Comparison of ENCODE assay signal across 13 mouse cellular contexts in genomic region chr1:87855522-87855921, GRCm38 (mm10). TPM values are rescaled to one million over a fixed set of nuclear protein-coding genes. Genes with fewer than 3 reads are reported as not detected.
DNase-seq lines count a peak whose midpoint lies in the region; ATAC-seq and TF ChIP-seq lines count a peak whose summit lies in the region.
"Had no signal": no experiment of that assay in that cellular context is flagged by ENCODE, and none has a peak within 500 bp of the region (broad histone marks: within the 10 kb centered on the region; RNA-seq: fewer than 3 reads in every experiment).

No protein-coding gene starts in this region.

- 89% methylated on average over 1 of the region's 1 CpGs for WGBS in forebrain, embryonic 14.5 days
- WGBS in forebrain, embryonic 15.5 days = 79% methylated on average over 1 of the region's 1 CpGs
- 84% methylated on average over 1 of the region's 1 CpGs for WGBS in bone marrow, adult 2 months
- WGBS in macrophage (ENCODE audit: missing documents) = 100% methylated on average over 1 of the region's 1 CpGs
- 91% methylated on average over 1 of the region's 1 CpGs for WGBS in thymus, adult 2 months

- no peak overlapping the region for H3K4me3 ChIP-seq in forebrain, embryonic 14.5 days (ENCODE audit: low read depth, low read length)
- no peak overlapping the region for H3K4me3 ChIP-seq in forebrain, embryonic 15.5 days
- peak overlapping the region; percentile 83 for H3K4me3 ChIP-seq in layer of hippocampus, adult 2 months
- H3K4me3 ChIP-seq in bone marrow, adult 2 months (replicated peaks; ENCODE audit: control insufficient read depth, low read depth, low read length) = no peak overlapping the region
- H3K4me3 ChIP-seq in macrophage (ENCODE audit: inconsistent target) = peak overlapping the region; percentile 97; the same call in 1 of the 2 replicates
- no peak overlapping the region for H3K4me3 ChIP-seq in thymus, adult 2 months (ENCODE audit: control insufficient read depth, insufficient read depth, low read length)

- no peak overlapping the region for H3K27ac ChIP-seq in forebrain, embryonic 14.5 days (ENCODE audit: low read depth, low read length)
- H3K27ac ChIP-seq in forebrain, embryonic 15.5 days (replicated peaks) = no peak overlapping the region
- H3K27ac ChIP-seq in layer of hippocampus, adult 2 months = peak overlapping the region; percentile 91
- H3K27ac ChIP-seq in bone marrow, adult 2 months (ENCODE audit: control insufficient read depth, insufficient read depth, low read depth, low read length, poor library complexity) = peak overlapping the region; percentile 90; the same call in 1 of the 2 replicates
- peak overlapping the region; percentile 92 for H3K27ac ChIP-seq in macrophage
- H3K27ac ChIP-seq in thymus, adult 2 months (ENCODE audit: control insufficient read depth, insufficient read depth, low read length) = no peak overlapping the region; the same call in 1 of the 2 replicates
- H3K27ac ChIP-seq: heart, embryonic 15.5 days; liver, embryonic 14.5 days had no signal

- DNase-seq in forebrain, embryonic 14.5 days (ENCODE audit: low spot score) = no peak
- no peak for DNase-seq in layer of hippocampus, adult 2 months (ENCODE audit: low spot score in 2 of 2)
- no peak for DNase-seq in layer of hippocampus, postnatal 14 days (ENCODE audit: low spot score in 2 of 2)
- no peak for DNase-seq in thymus, adult 2 months
- no peak for DNase-seq in retina, embryonic 14.5 days (ENCODE audit: low spot score)
- DNase-seq: adrenal gland, postnatal 25 days; gastrocnemius, postnatal 10 days; kidney, postnatal 36 days had no signal

- H3K27me3 ChIP-seq in forebrain, embryonic 14.5 days (replicated peaks; ENCODE audit: control insufficient read depth, insufficient read depth, low read length) = no peaks in the 10 kb centered on the region
- no peaks in the 10 kb centered on the region for H3K27me3 ChIP-seq in forebrain, embryonic 15.5 days
- H3K27me3 ChIP-seq in thymus, adult 2 months (ENCODE audit: control insufficient read depth, insufficient read depth, low read length) = no peaks in the 10 kb centered on the region
- H3K27me3 ChIP-seq: heart, embryonic 15.5 days had no signal

- H3K9me3 ChIP-seq in forebrain, embryonic 14.5 days (replicated peaks; ENCODE audit: control insufficient read depth, low read length) = no peaks in the 10 kb centered on the region
- H3K9me3 ChIP-seq in forebrain, embryonic 15.5 days = no peaks in the 10 kb centered on the region
- H3K9me3 ChIP-seq: heart, embryonic 15.5 days had no signal

- H3K4me2 ChIP-seq in forebrain, embryonic 14.5 days (ENCODE audit: low read length) = peak overlapping the region; percentile 76; the same call in 1 of the 2 replicates
- H3K4me2 ChIP-seq in forebrain, embryonic 15.5 days (replicated peaks) = no peak overlapping the region

- TF ChIP-seq POLR2A in bone marrow, adult 2 months (IDR thresholded peaks at IDR 0.05; ENCODE audit: borderline replicate concordance, control insufficient read depth, low read depth, low read length) = no peak
- no peak for TF ChIP-seq POLR2A in thymus, adult 2 months (IDR thresholded peaks at IDR 0.05; ENCODE audit: control insufficient read depth, extremely low read depth, insufficient read depth, low read length, poor library complexity)

- H3K36me3 ChIP-seq in forebrain, embryonic 14.5 days (ENCODE audit: control insufficient read depth, insufficient read depth, low read length) = no peaks in the 10 kb centered on the region
- no peaks in the 10 kb centered on the region for H3K36me3 ChIP-seq in forebrain, embryonic 15.5 days
- H3K36me3 ChIP-seq in macrophage (ENCODE audit: inconsistent target) = no peaks in the 10 kb centered on the region
- H3K36me3 ChIP-seq in thymus, adult 2 months (ENCODE audit: control insufficient read depth, insufficient read depth, low read length) = no peaks in the 10 kb centered on the region
- H3K36me3 ChIP-seq: heart, embryonic 15.5 days had no signal

- no peak for ATAC-seq in forebrain, embryonic 14.5 days
- no peak for ATAC-seq in forebrain, embryonic 15.5 days (replicated peaks)

- peaks cover 15% of the 10 kb centered on the region for H3K4me1 ChIP-seq in forebrain, embryonic 14.5 days (ENCODE audit: control insufficient read depth, insufficient read depth, low read length)
- peaks cover 23% of the 10 kb centered on the region for H3K4me1 ChIP-seq in forebrain, embryonic 15.5 days
- H3K4me1 ChIP-seq in bone marrow, adult 2 months (ENCODE audit: control insufficient read depth, insufficient read depth, low read length) = peaks cover 9% of the 10 kb centered on the region
- peaks cover 37% of the 10 kb centered on the region for H3K4me1 ChIP-seq in thymus, adult 2 months (replicated peaks; ENCODE audit: control insufficient read depth, insufficient read depth, low read length)

- H3K79me2 ChIP-seq in macrophage (ENCODE audit: inconsistent target) = peaks cover 70% of the 10 kb centered on the region

- TF ChIP-seq CTCF in layer of hippocampus, adult 2 months (conservative IDR thresholded peaks at IDR 0.05) = no peak
- no peak for TF ChIP-seq CTCF in bone marrow, adult 2 months (IDR thresholded peaks at IDR 0.05; ENCODE audit: control insufficient read depth, insufficient read depth, low read length)
- no peak for TF ChIP-seq CTCF in thymus, adult 2 months (IDR thresholded peaks at IDR 0.05; ENCODE audit: borderline replicate concordance, control insufficient read depth, extremely low read depth, insufficient read depth, low read length, poor library complexity)

- H3K9ac ChIP-seq in forebrain, embryonic 14.5 days (ENCODE audit: low read length) = no peak overlapping the region
- H3K9ac ChIP-seq in forebrain, embryonic 15.5 days (replicated peaks) = no peak overlapping the region

RNA-seq across cellular contexts. Expression of gene Dgkd, which starts 2.4 kb away (rescaled TPM):
- polyA plus RNA-seq in forebrain, embryonic 14.5 days (2014; fragmentation: Nextera tagmentation; extraction: Ambion mirVana) = 31.7 and 49.8 TPM in 2 replicates
- polyA plus RNA-seq in forebrain, embryonic 15.5 days (2015; fragmentation: Nextera tagmentation; extraction: Ambion mirVana) = 47.1 and 50.2 TPM in 2 replicates
- 100 to 1,000 TPM; 103 to 117 TPM for total RNA-seq in layer of hippocampus, adult 2 months (2021)
- total RNA-seq in layer of hippocampus, postnatal 14 days (2021) = 100 to 1,000 TPM; 124 to 137 TPM
- polyA plus RNA-seq in bone marrow, adult 2 months (2011; ENCODE audit: insufficient read depth, insufficient read length, low replicate concordance, missing spikeins) = 33.5 and 56.0 TPM in 2 replicates
- total RNA-seq in macrophage (2018; cell fraction: chromatin; rRNA removed) = 100 to 1,000 TPM in 20 of 26 experiments, 10 to 100 TPM in 6; 34.5 to 425 (median 135) TPM
- 10 to 100 TPM; 22.3 to 84.2 (median 40.3) TPM for total RNA-seq in macrophage (2018; cell fraction: cytosol; rRNA removed)
- 100 to 1,000 TPM in 9 of 26 experiments, 10 to 100 TPM in 17; 36.1 to 233 (median 76.6) TPM for total RNA-seq in macrophage (2018; cell fraction: nucleus; rRNA removed)
- 33.2 to 62.9 TPM (median 58.3 TPM) in 3 replicates for polyA plus RNA-seq in macrophage (2018)
- polyA plus RNA-seq in thymus, adult 2 months (2012; rRNA removed) = 182 and 189 TPM in 2 replicates

RNA-seq across cellular contexts. Expression of gene Sag, which starts 52.0 kb away (rescaled TPM):
- 1.0 and 1.1 TPM in 2 replicates for polyA plus RNA-seq in forebrain, embryonic 14.5 days (2014; fragmentation: Nextera tagmentation; extraction: Ambion mirVana)
- polyA plus RNA-seq in forebrain, embryonic 15.5 days (2015; fragmentation: Nextera tagmentation; extraction: Ambion mirVana) = 1.8 and 2.4 TPM in 2 replicates
- total RNA-seq in layer of hippocampus, adult 2 months (2021) = 1 to 10 TPM; 2.0 to 2.6 TPM
- total RNA-seq in layer of hippocampus, postnatal 14 days (2021) = 1 to 10 TPM; 1.9 to 2.6 TPM
- 4.0 and 7.0 TPM in 2 replicates for polyA plus RNA-seq in bone marrow, adult 2 months (2011; ENCODE audit: insufficient read depth, insufficient read length, low replicate concordance, missing spikeins)
- 10 to 100 TPM in 16 of 26 experiments, 1 to 10 TPM in 9, under 1 TPM in 1; 0.96 to 24.1 (median 11.8) TPM for total RNA-seq in macrophage (2018; cell fraction: chromatin; rRNA removed)
- total RNA-seq in macrophage (2018; cell fraction: cytosol; rRNA removed) = under 1 TPM; 0.11 to 0.80 (median 0.37) TPM
- total RNA-seq in macrophage (2018; cell fraction: nucleus; rRNA removed) = 10 to 100 TPM in 1 of 26 experiments, 1 to 10 TPM in 24, under 1 TPM in 1; 0.35 to 12.0 (median 4.4) TPM
- polyA plus RNA-seq in macrophage (2018) = 0.50 to 0.83 TPM (median 0.62 TPM) in 3 replicates
- 1.9 and 2.0 TPM in 2 replicates for polyA plus RNA-seq in thymus, adult 2 months (2012; rRNA removed)

Comparison
In these comparisons a context has a peak if more than half of its experiments do, and no peak if none do; other contexts are left out.
1. H3K27ac ChIP-seq: peak in layer of hippocampus, adult 2 months (single experiment), bone marrow, adult 2 months (single experiment) and macrophage (single experiment); none in forebrain, embryonic 14.5 days (single experiment), forebrain, embryonic 15.5 days (single experiment) and thymus, adult 2 months (single experiment).
2. H3K4me3 ChIP-seq: peak in layer of hippocampus, adult 2 months (single experiment) and macrophage (single experiment); none in forebrain, embryonic 14.5 days (single experiment), forebrain, embryonic 15.5 days (single experiment), bone marrow, adult 2 months (single experiment) and thymus, adult 2 months (single experiment).